Mouse (Mus musculus): ENCODE measurements at regions not wholly inside any gene's neighbourhood (a gene's known extent, or its start where the extent isn't known, plus 50 kb on each side); places are given as distances from the start of the nearest gene placed in this dataset.

- no peak overlapping the region for H3K27ac ChIP-seq
- no peak overlapping the region for H3K4me3 ChIP-seq
- H3K9ac ChIP-seq = no peak overlapping the region
- no peaks in the 10 kb centered on the region for H3K9me3 ChIP-seq
- H3K27me3 ChIP-seq (replicated peaks) = no peaks in the 10 kb centered on the region
- ATAC-seq (ENCODE audit: low FRiP score, low read depth) = no peak
- WGBS = 92% methylated on average over 3 of the region's 3 CpGs
- H3K4me1 ChIP-seq = no peaks in the 10 kb centered on the region; the same call in 1 of the 2 replicates
- no peaks in the 10 kb centered on the region for H3K36me3 ChIP-seq
- H3K4me2 ChIP-seq (replicated peaks) = no peak overlapping the region
Measured at GRCm38 (mm10) chr5:64598606-64599005, 204.6 kb upstream of the Klf3 start.

- no peak for ATAC-seq (ENCODE audit: low FRiP score, low read depth)
- Histone ChIP-seq H3K27ac (no peak overlapping the region), H3K4me3 (no peak overlapping the region), H3K27me3 (replicated peaks) (no peaks in the 10 kb centered on the region), H3K9me3 (no peaks in the 10 kb centered on the region), H3K4me1 (no peaks in the 10 kb centered on the region; the same call in 1 of the 2 replicates), H3K4me2 (replicated peaks) (no peak overlapping the region), H3K36me3 (no peaks in the 10 kb centered on the region), H3K9ac (no peak overlapping the region)
- WGBS = 61% methylated on average over 3 of the region's 3 CpGs
Measured at GRCm38 (mm10) chr5:64599015-64599414, 204.2 kb upstream of the Klf3 start.

GRCm38 (mm10) chr5:64599865-64600288, 203.3 kb upstream of the Klf3 start:
- H3K36me3 ChIP-seq = no peaks in the 10 kb centered on the region
- 64% methylated on average over 13 of the region's 13 CpGs for WGBS
- no peaks in the 10 kb centered on the region for H3K9me3 ChIP-seq
- no peak overlapping the region for H3K4me3 ChIP-seq
- no peak for ATAC-seq (ENCODE audit: low FRiP score, low read depth)
- H3K9ac ChIP-seq = no peak overlapping the region
- H3K27ac ChIP-seq = no peak overlapping the region
- H3K4me2 ChIP-seq (replicated peaks) = no peak overlapping the region
- H3K27me3 ChIP-seq (replicated peaks) = no peaks in the 10 kb centered on the region
- no peaks in the 10 kb centered on the region; the same call in 1 of the 2 replicates for H3K4me1 ChIP-seq

DNA sequence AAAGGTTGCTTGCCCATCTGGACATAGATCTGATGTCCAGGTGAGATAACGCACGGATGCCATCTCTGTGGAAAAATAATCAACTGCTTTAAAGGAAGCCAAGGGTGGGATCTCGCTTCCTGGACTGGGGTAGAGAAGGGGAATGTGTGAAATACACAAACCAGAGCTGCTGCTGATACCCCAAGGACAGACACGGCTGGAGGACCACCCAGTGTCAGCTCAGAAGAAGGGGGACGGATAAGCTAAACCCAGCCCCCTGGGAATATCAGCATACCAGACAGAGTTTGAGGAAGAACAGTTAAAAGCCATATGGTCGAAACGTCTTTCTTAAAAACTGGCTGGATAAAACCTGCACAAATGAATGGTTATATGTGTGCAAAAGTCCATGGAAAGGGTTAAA, 202.8 kb upstream of the Klf3 start:
- no peak for ATAC-seq (ENCODE audit: low FRiP score, low read depth)
- Histone ChIP-seq H3K4me2 (replicated peaks) (no peak overlapping the region), H3K36me3 (no peaks in the 10 kb centered on the region), H3K4me3 (no peak overlapping the region), H3K9ac (no peak overlapping the region), H3K4me1 (no peaks in the 10 kb centered on the region; the same call in 1 of the 2 replicates), H3K27ac (no peak overlapping the region), H3K9me3 (no peaks in the 10 kb centered on the region), H3K27me3 (replicated peaks) (no peaks in the 10 kb centered on the region)
- 73% methylated on average over 7 of the region's 7 CpGs for WGBS

DNA sequence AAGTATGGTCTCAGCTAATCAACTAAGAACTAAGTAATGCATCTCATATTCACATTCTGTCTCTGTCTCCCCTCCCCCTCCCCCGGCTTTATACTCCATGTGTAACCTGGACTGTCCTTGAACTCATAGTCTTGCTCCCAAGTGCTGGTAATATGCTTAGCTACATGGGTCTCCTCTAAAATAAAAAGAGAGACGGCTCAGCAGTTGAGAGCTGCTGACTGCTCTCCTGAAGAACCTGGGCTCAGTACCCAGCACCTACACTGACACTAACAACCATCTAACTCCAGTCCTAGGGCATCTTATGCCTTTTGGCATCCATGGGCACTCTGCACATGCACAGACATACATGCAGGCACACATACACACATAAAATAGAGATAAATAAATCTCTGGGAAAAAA, 202.4 kb upstream of the Klf3 start:
- H3K27ac ChIP-seq = no peak overlapping the region
- no peaks in the 10 kb centered on the region for H3K36me3 ChIP-seq
- no peaks in the 10 kb centered on the region; the same call in 1 of the 2 replicates for H3K4me1 ChIP-seq
- ATAC-seq (ENCODE audit: low FRiP score, low read depth) = no peak
- no peak overlapping the region for H3K4me3 ChIP-seq
- no peaks in the 10 kb centered on the region for H3K27me3 ChIP-seq (replicated peaks)
- no peaks in the 10 kb centered on the region for H3K9me3 ChIP-seq
- H3K9ac ChIP-seq = no peak overlapping the region
- 77% methylated on average over 2 of the region's 2 CpGs for WGBS
- no peak overlapping the region for H3K4me2 ChIP-seq (replicated peaks)

DNA sequence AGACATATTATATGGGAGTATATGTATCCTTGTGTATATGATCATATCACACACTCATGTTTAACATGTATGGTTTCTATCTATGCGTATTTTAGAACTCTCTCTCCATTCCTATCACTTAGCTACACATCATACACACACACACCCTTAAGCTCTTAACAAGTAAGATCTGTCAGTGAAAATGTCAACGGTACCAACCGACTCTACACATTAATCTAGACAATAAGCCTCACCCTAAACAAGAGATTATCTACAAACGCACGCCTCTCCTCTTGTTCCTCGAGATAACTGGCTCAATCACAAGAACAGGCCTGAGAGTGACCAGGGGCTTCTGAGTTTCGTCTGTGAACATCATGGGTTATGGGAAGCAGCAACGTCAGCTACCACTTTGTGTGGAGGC, 201.9 kb upstream of the Klf3 start:
- Histone ChIP-seq H3K4me2 (replicated peaks) (no peak overlapping the region), H3K27ac (no peak overlapping the region), H3K9me3 (no peaks in the 10 kb centered on the region), H3K36me3 (no peaks in the 10 kb centered on the region), H3K9ac (no peak overlapping the region), H3K4me3 (no peak overlapping the region), H3K27me3 (replicated peaks) (no peaks in the 10 kb centered on the region), H3K4me1 (no peaks in the 10 kb centered on the region; the same call in 1 of the 2 replicates)
- no peak for ATAC-seq (ENCODE audit: low FRiP score, low read depth)
- 85% methylated on average over 8 of the region's 8 CpGs for WGBS

DNA sequence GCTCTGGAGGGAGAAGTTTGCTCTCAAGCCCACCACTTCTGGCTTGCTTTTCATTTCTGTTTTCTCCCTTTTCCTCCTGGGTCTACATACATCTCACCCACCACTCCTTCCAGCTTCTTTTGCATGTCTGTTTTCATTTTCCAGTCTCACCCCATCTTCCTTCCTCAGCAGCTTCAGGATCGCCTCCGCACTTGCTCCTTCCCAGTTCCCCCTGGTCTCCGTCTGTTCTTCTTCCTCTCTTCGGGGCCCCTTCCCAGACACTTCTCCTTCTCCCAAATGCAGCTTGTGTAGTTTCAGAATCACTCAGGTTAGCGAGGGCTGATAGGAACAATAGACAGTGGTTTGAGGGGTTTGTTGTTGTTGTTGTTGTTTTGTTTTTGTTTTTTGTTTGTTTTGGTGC, 201.4 kb upstream of the Klf3 start:
- H3K9ac ChIP-seq = no peak overlapping the region
- no peaks in the 10 kb centered on the region for H3K9me3 ChIP-seq
- 84% methylated on average over 5 of the region's 5 CpGs for WGBS

DNA sequence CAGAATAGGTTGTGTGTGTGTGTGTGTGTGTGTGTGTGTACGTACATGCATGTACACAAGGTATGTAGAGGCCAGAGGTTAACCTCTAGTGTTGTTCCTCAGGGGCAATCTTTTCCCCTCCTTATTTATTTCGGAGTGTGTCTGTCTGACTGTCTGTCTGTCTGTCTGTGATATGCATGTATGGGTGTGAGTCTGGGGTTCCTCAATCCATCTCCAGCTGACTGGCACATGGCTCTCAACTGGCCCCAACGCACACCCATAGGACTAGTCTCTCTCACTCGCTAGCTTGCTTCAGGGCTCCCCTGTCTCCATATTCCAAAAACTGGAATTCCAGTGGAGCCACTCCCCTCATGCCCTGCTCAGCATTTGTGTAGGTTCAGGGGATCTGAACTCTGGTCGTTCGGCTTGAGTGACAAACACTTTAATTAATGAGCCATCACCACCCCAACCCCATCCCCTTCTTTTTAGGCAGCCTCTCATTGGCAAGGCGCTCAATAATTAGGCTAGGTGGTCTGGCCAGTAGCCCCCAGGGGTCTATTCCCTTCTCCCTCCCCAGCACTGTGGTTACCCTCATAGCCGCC, 200.7 kb upstream of the Klf3 start:
- no peak overlapping the region for H3K4me2 ChIP-seq (replicated peaks)
- no peaks in the 10 kb centered on the region for H3K36me3 ChIP-seq
- WGBS = 82% methylated on average over 8 of the region's 8 CpGs
- H3K4me3 ChIP-seq = no peak overlapping the region
- H3K9me3 ChIP-seq = no peaks in the 10 kb centered on the region
- no peak overlapping the region for H3K27ac ChIP-seq
- no peaks in the 10 kb centered on the region; the same call in 1 of the 2 replicates for H3K4me1 ChIP-seq
- no peaks in the 10 kb centered on the region for H3K27me3 ChIP-seq (replicated peaks)
- H3K9ac ChIP-seq = no peak overlapping the region
- ATAC-seq (ENCODE audit: low FRiP score, low read depth) = no peak

More for the DNA sequence above, 201.4 kb upstream of the Klf3 start:
- Histone ChIP-seq H3K36me3 (no peaks in the 10 kb centered on the region), H3K4me3 (no peak overlapping the region), H3K4me1 (no peaks in the 10 kb centered on the region; the same call in 1 of the 2 replicates), H3K27ac (no peak overlapping the region), H3K4me2 (replicated peaks) (no peak overlapping the region), H3K27me3 (replicated peaks) (no peaks in the 10 kb centered on the region)
- no peak for ATAC-seq (ENCODE audit: low FRiP score, low read depth)

DNA sequence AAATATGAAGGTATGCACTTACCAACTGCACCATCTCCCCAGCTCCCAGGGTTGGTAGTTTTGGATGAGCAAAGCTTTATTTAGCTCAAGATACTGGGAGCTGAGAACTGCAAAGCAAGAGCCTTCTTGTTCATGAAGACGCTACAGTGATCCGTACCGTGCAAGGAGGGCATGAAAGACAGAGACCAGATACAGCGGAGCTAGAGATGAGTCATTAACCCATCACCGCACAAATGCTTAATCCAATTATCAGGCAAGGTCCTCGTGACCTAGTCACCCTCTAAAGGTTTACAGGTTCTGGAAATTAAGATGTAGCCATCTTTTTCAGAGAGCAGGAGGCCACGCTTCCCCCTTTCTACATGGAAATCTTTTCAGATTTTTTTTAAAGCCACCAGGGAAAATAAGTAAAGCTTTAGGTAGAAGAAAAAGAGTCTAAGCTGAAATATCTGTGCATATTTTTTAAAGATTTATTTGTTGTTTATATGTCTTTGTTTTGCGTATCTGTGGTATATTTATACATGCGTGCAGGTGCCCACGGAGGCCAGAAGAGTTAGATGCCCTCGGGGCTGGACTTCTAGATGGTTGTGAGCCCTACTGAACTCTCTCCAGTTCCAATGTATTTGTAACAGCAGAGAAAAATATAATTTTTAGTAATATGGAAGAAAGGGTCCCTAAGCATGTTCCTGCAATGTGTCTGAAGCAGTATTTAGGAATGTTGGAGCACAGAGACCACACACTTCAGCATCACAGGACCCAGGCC, 200.0 kb upstream of the Klf3 start:
- no peak overlapping the region for H3K9ac ChIP-seq
- no peak overlapping the region for H3K27ac ChIP-seq
- ATAC-seq (ENCODE audit: low FRiP score, low read depth) = no peak
- H3K36me3 ChIP-seq = no peaks in the 10 kb centered on the region
- H3K27me3 ChIP-seq (replicated peaks) = no peaks in the 10 kb centered on the region
- H3K4me3 ChIP-seq = no peak overlapping the region
- H3K4me1 ChIP-seq = no peaks in the 10 kb centered on the region; the same call in 1 of the 2 replicates
- WGBS = 90% methylated on average over 11 of the region's 11 CpGs
- no peak overlapping the region for H3K4me2 ChIP-seq (replicated peaks)
- no peaks in the 10 kb centered on the region for H3K9me3 ChIP-seq

- no peak overlapping the region for H3K4me3 ChIP-seq
- H3K9me3 ChIP-seq = no peaks in the 10 kb centered on the region
- H3K27ac ChIP-seq = no peak overlapping the region
- no peak overlapping the region for H3K9ac ChIP-seq
- H3K27me3 ChIP-seq (replicated peaks) = no peaks in the 10 kb centered on the region
- ATAC-seq (ENCODE audit: low FRiP score, low read depth) = no peak
- no peak overlapping the region for H3K4me2 ChIP-seq (replicated peaks)
- H3K36me3 ChIP-seq = no peaks in the 10 kb centered on the region
- H3K4me1 ChIP-seq = peaks cover 4% of the 10 kb centered on the region
Measured at GRCm38 (mm10) chr5:64605171-64605570, 198.0 kb upstream of the Klf3 start.

DNA sequence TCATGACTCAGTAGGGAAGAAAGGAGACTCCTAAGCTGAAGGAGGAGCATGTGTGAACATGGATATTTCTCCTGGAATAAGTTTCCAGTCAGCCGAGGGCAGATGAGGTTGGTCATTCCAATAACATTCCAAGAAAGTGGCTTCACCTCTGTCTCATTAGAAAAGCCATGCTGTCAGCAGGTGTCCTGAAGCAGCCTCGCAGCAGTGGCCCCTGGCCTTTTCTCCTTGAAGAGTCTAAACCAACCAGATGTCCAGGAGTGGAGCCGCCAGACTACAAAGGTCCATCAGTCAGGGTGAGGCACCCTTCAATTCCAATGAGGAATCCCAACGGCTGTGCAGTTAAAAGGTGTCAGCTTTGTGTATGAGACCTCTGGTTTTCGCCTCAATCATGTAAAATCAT, 197.2 kb upstream of the Klf3 start:
- Histone ChIP-seq H3K9ac (no peak overlapping the region), H3K9me3 (no peaks in the 10 kb centered on the region), H3K4me3 (no peak overlapping the region), H3K27ac (no peak overlapping the region), H3K4me2 (replicated peaks) (no peak overlapping the region), H3K36me3 (no peaks in the 10 kb centered on the region), H3K27me3 (replicated peaks) (no peaks in the 10 kb centered on the region), H3K4me1 (peaks cover 12% of the 10 kb centered on the region)
- 64% methylated on average over 5 of the region's 5 CpGs for WGBS
- no peak for ATAC-seq (ENCODE audit: low FRiP score, low read depth)

GRCm38 (mm10) chr5:64609378-64610087, 193.7 kb upstream of the Klf3 start:
- peaks cover 14% of the 10 kb centered on the region for H3K4me1 ChIP-seq
- H3K9me3 ChIP-seq = no peaks in the 10 kb centered on the region
- H3K36me3 ChIP-seq = no peaks in the 10 kb centered on the region
- 76% methylated on average over 3 of the region's 3 CpGs for WGBS
- H3K9ac ChIP-seq = no peak overlapping the region
- H3K4me2 ChIP-seq (replicated peaks) = no peak overlapping the region
- no peak overlapping the region for H3K27ac ChIP-seq
- no peak overlapping the region for H3K4me3 ChIP-seq
- no peak for ATAC-seq (ENCODE audit: low FRiP score, low read depth)
- no peaks in the 10 kb centered on the region for H3K27me3 ChIP-seq (replicated peaks)

All from neural tube, embryonic 12.5 days (tissue).